Mouse (Mus musculus): ENCODE measurements at regions not wholly inside any gene's neighbourhood (a gene's known extent, or its start where the extent isn't known, plus 50 kb on each side); places are given as distances from the start of the nearest gene placed in this dataset.

DNA sequence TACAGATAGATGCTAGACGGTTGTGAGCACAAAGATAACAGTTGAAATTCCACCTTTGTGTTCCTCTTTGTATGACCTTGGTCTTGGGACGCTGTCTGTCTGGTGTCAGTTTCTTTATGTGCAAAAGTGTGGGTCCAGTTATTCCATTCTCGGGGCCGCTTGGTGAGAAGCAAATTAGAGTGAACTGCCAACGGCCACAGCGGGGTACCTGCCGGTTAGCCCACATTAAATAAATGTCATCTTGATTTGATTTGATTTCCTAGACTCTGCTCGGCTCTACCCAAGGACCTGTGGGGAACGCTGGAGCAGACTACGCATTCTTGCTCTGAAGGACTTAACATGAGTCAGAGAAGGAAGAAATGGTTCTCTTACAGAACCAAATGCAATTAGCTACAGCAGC, 155.0 kb upstream of the Igsf21 start:
- 87% methylated on average over 10 of the region's 10 CpGs for WGBS
- no peak overlapping the region for H3K4me3 ChIP-seq (ENCODE audit: low read depth, low read length)
- no peak for DNase-seq
- H3K9ac ChIP-seq, result no peak overlapping the region
- TF ChIP-seq CTCF (IDR thresholded peaks at IDR 0.05; ENCODE audit: low read depth), result no peak
- no peak for ATAC-seq
- H3K4me1 ChIP-seq (ENCODE audit: insufficient read depth), result no peaks in the 10 kb centered on the region
- no peak overlapping the region for H3K4me2 ChIP-seq (ENCODE audit: low read depth)
- no peak overlapping the region for H3K27ac ChIP-seq (ENCODE audit: low read depth, low read length)
- H3K27me3 ChIP-seq (ENCODE audit: insufficient read depth, low read length), result no peaks in the 10 kb centered on the region
- H3K36me3 ChIP-seq (ENCODE audit: insufficient read depth), result no peaks in the 10 kb centered on the region
- no peaks in the 10 kb centered on the region for H3K9me3 ChIP-seq (ENCODE audit: low read length)

DNA sequence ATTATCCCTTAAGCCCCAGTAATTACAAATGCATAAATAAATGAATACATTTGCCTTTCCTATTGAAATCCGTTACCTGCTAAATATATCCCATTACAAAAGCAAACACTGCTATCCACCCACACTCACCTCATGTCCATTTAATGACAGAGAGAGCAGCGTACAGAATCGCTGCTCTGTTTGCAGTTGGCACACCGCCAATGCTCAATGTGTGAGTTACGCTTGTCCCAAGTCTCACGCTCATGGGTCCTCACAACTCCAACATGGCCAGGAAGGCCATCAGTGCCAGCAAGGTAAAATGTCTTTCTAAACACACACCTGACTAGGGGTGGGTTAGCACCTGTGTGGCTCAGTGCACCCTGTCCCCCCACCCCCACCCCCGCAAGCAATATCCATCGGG, 150.0 kb upstream of the Igsf21 start:
- H3K27me3 ChIP-seq (ENCODE audit: insufficient read depth, low read length), result no peaks in the 10 kb centered on the region
- no peak overlapping the region for H3K4me2 ChIP-seq (ENCODE audit: low read depth)
- 45% methylated on average over 8 of the region's 8 CpGs for WGBS
- TF ChIP-seq CTCF (IDR thresholded peaks at IDR 0.05; ENCODE audit: low read depth), result no peak
- no peaks in the 10 kb centered on the region for H3K9me3 ChIP-seq (ENCODE audit: low read length)
- no peaks in the 10 kb centered on the region for H3K4me1 ChIP-seq (ENCODE audit: insufficient read depth)
- H3K27ac ChIP-seq (ENCODE audit: low read depth, low read length), result no peak overlapping the region
- H3K36me3 ChIP-seq (ENCODE audit: insufficient read depth), result no peaks in the 10 kb centered on the region
- H3K4me3 ChIP-seq (ENCODE audit: low read depth, low read length), result no peak overlapping the region
- H3K9ac ChIP-seq, result no peak overlapping the region
- DNase-seq, result no peak
- ATAC-seq, result no peak

DNA sequence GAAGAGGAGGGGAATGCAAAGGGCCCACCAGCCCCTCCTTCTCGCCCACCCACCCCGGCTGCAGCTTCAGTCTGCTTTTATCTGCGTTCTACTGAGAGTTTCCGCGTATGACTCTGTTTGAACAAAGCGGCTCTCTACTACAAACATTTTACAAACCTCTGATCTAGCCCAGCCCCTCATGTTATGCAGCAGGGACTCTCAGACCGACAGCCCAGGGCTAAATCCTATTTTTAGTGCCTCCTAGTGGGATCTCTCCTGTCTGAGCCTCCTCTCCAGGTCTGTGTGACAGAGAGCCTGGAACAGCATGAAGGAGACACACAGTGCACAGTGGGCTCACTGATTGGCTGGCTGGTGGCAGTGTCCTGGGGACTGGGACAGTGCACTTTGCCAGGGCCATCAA, 145.7 kb upstream of the Igsf21 start:
- Histone ChIP-seq H3K4me1 (ENCODE audit: insufficient read depth) (no peaks in the 10 kb centered on the region), H3K27me3 (ENCODE audit: insufficient read depth, low read length) (no peaks in the 10 kb centered on the region), H3K9me3 (ENCODE audit: low read length) (no peaks in the 10 kb centered on the region), H3K36me3 (ENCODE audit: insufficient read depth) (no peaks in the 10 kb centered on the region), H3K9ac (no peak overlapping the region), H3K27ac (ENCODE audit: low read depth, low read length) (no peak overlapping the region), H3K4me3 (ENCODE audit: low read depth, low read length) (no peak overlapping the region), H3K4me2 (ENCODE audit: low read depth) (no peak overlapping the region)
- ATAC-seq, result no peak; the same call in 1 of the 2 replicates
- 44% methylated on average over 7 of the region's 7 CpGs for WGBS
- no peak for TF ChIP-seq CTCF (IDR thresholded peaks at IDR 0.05; ENCODE audit: low read depth)
- no peak for DNase-seq

DNA sequence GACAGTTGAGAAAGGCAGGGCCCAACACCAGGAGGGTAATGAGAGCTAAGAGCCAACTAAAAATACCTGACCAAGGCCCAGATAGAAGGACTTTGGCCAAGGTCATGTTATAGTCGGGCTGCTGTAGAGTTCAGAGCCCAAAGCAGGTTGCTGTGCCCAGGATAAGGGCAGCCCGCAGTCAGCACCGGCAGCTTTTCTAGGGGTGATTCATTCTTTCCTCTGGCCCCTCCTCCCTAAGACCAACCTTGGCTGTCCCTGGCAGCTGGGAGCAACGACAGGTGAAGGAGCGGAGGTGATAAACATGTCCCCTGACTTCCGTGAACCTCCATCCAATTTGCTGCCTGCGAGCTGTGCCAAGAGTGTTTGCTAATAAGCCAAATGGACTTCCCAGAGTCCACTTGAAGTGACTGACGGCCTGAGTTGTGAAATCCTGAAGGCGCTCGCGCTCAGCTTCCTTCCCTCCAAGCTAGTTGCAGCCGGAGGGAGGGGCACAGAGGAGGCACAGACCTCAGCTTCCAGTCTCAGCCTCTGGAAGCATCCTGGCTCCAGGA, 144.2 kb upstream of the Igsf21 start:
- ATAC-seq, result no peak
- 69% methylated on average over 12 of the region's 12 CpGs for WGBS
- no peaks in the 10 kb centered on the region for H3K4me1 ChIP-seq (ENCODE audit: insufficient read depth)
- H3K27ac ChIP-seq (ENCODE audit: low read depth, low read length), result no peak overlapping the region
- no peak for DNase-seq
- no peaks in the 10 kb centered on the region for H3K27me3 ChIP-seq (ENCODE audit: insufficient read depth, low read length)
- H3K36me3 ChIP-seq (ENCODE audit: insufficient read depth), result no peaks in the 10 kb centered on the region
- no peak for TF ChIP-seq CTCF (IDR thresholded peaks at IDR 0.05; ENCODE audit: low read depth)
- no peak overlapping the region for H3K4me3 ChIP-seq (ENCODE audit: low read depth, low read length)
- H3K4me2 ChIP-seq (ENCODE audit: low read depth), result no peak overlapping the region
- no peaks in the 10 kb centered on the region for H3K9me3 ChIP-seq (ENCODE audit: low read length)
- no peak overlapping the region for H3K9ac ChIP-seq

DNA sequence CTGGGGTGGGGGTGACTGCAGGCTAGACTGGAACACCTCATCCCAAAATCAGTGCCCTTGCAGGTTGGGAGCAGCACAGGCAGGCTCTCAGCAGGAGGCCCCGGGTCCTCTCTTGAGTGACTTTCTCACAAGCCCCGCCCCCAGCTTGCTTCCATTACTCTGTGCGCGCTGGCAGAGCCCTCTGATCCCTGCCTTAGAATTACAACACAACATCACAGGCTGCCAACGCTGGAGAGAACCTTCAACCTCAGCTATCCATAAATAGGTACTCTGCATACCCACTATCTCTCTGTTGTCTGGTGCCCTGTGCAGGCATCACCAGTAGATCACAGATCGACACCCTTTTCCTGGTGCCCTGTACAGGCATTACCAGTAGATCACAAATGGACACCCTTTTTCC, 139.1 kb upstream of the Igsf21 start:
- 59% methylated on average over 6 of the region's 6 CpGs for WGBS

DNA sequence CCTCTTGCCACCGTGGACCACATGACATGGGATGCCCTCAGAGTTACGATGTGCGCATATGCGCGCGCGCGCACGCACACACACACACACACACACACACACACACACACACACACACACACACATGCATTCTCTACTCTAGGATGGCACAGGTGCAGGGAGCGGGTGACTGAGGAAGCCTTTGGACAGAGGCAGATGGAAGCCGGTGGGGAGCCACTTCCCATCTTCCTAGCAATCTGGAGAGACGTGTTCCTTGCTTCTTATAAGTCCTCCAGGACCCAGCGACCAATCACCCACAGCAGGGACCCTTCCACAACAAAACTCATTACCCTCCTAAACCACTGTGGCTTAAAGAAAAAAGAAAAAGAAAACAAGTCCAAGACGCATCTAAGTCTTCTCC, 138.6 kb upstream of the Igsf21 start:
- Histone ChIP-seq H3K36me3 (ENCODE audit: insufficient read depth) (no peaks in the 10 kb centered on the region), H3K4me2 (ENCODE audit: low read depth) (no peak overlapping the region), H3K9ac (no peak overlapping the region), H3K4me1 (ENCODE audit: insufficient read depth) (no peaks in the 10 kb centered on the region), H3K4me3 (ENCODE audit: low read depth, low read length) (no peak overlapping the region), H3K27ac (ENCODE audit: low read depth, low read length) (no peak overlapping the region), H3K9me3 (ENCODE audit: low read length) (no peaks in the 10 kb centered on the region), H3K27me3 (ENCODE audit: insufficient read depth, low read length) (no peaks in the 10 kb centered on the region)
- WGBS, result 91% methylated on average over 14 of the region's 14 CpGs
- ATAC-seq (no peak), DNase-seq (no peak)
- TF ChIP-seq CTCF (IDR thresholded peaks at IDR 0.05; ENCODE audit: low read depth), result no peak

More for the DNA sequence above, 139.1 kb upstream of the Igsf21 start:
- H3K4me1 ChIP-seq (ENCODE audit: insufficient read depth), result no peaks in the 10 kb centered on the region
- no peaks in the 10 kb centered on the region for H3K27me3 ChIP-seq (ENCODE audit: insufficient read depth, low read length)
- H3K4me2 ChIP-seq (ENCODE audit: low read depth), result no peak overlapping the region
- TF ChIP-seq CTCF (IDR thresholded peaks at IDR 0.05; ENCODE audit: low read depth), result no peak
- H3K4me3 ChIP-seq (ENCODE audit: low read depth, low read length), result no peak overlapping the region
- no peaks in the 10 kb centered on the region for H3K9me3 ChIP-seq (ENCODE audit: low read length)
- no peak overlapping the region for H3K27ac ChIP-seq (ENCODE audit: low read depth, low read length)
- ATAC-seq (no peak), DNase-seq (no peak)
- H3K9ac ChIP-seq, result no peak overlapping the region
- no peaks in the 10 kb centered on the region for H3K36me3 ChIP-seq (ENCODE audit: insufficient read depth)

DNA sequence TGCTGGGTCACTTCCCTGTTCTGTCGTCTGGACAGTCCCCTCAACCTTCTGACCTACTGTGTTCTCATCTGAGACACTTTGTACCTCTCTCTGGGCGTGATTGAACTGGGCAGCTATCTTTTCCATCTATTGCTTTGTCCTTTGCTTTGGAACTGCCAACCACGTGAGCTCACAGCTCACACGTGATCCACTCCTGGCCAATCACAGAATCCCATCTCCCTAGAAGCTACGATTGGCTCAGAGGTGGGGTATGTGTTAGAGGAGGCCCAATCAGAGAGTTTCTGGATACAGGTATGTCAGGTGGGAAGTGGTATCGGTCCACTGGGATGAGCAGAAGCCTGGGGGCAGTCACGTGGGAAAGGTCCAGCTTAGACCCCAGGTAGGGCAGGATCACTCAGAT, 137.0 kb upstream of the Igsf21 start:
- H3K9me3 ChIP-seq (ENCODE audit: low read length), result no peaks in the 10 kb centered on the region
- no peak overlapping the region for H3K4me2 ChIP-seq (ENCODE audit: low read depth)
- TF ChIP-seq CTCF (IDR thresholded peaks at IDR 0.05; ENCODE audit: low read depth), result no peak

More for the DNA sequence above, 137.0 kb upstream of the Igsf21 start:
- no peak for DNase-seq
- H3K27ac ChIP-seq (ENCODE audit: low read depth, low read length), result no peak overlapping the region
- no peak overlapping the region for H3K4me3 ChIP-seq (ENCODE audit: low read depth, low read length)
- no peak for ATAC-seq
- 90% methylated on average over 7 of the region's 7 CpGs for WGBS
- H3K9ac ChIP-seq, result no peak overlapping the region
- no peaks in the 10 kb centered on the region for H3K27me3 ChIP-seq (ENCODE audit: insufficient read depth, low read length)
- H3K36me3 ChIP-seq (ENCODE audit: insufficient read depth), result no peaks in the 10 kb centered on the region
- H3K4me1 ChIP-seq (ENCODE audit: insufficient read depth), result no peaks in the 10 kb centered on the region

Measured in forebrain, postnatal 0 days (tissue).